Mouse (Mus musculus) Patski (cell line): Measurements from ENCODE around the gene Syt12. TPM values are rescaled to one million over a fixed set of nuclear protein-coding genes. Genes with fewer than 3 reads are reported as not detected.

Experiments
- ATAC-seq: fragments of 100-300 bp; one replicate; pipeline ENCODE4 v1.8.0; 2021
- CTCF ChIA-PET: fragments of 350-600 bp; sonication (Branson Sonifier 250); formaldehyde crosslinking; loops from one replicate; lab custom pipeline; 2022; ENCODE audit warnings: inconsistent platforms; lab: Charles Lee
- POLR2A ChIA-PET: fragments of 350-600 bp; sonication (Branson Sonifier 250); formaldehyde crosslinking; loops from one replicate; lab custom pipeline; 2022; ENCODE audit warnings: antibody characterized with exemption, inconsistent platforms; lab: Charles Lee
- DNase-seq: peaks from one replicate; pipeline ENCODE4 v3.0.0-alpha.2; 2011; ENCODE audit warnings: low read depth, low spot score
- H3K27me3 ChIP-seq: fragments of 371-371 bp; one replicate; pipeline ENCODE4 v1.5.1; 2021
- CTCF ChIP-seq: fragments of 100-300 bp; IDR thresholded peaks from one replicate; pipeline ENCODE4 v1.5.1; 2021
- in situ Hi-C: fragments of 300-500 bp; cut with MboI; formaldehyde crosslinking; loops from 3 replicates; pipeline ENCODE4 v1.11.1; 2018; ENCODE audit warnings: low pct_unique_long_range_greater_than_20kb, mixed read lengths
- polyA plus RNA-seq: library from polyadenylated mRNA; unstranded; gene quantifications from one replicate; pipeline ENCODE4 v1.2.3, GENCODE M21; 2021

Gene Syt12
- polyA plus RNA-seq, 1 experiment from 2014 or later: 25.2 TPM

DNA sequence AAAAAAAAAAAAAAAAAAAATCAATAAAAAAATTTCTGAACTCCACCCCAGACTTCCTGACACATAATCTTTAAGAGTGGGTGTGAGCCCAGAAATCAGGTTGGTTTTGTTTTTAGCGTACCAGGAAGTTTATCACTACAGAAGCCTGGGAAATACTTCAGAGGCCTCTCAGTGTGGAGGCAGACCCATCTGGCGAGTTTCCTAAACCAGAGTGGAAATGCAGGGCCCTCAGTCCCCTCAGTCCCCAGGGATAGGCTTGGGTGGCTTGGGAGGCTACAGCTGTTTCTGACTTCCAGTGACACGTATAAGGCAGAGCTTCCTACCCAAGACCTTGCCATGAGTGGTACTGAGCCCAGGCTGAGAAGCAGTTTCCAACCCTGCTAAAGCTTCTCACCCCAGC is 30.5 kb upstream of the Syt12 start:
- no peaks in the 10 kb centered on the region for H3K27me3 ChIP-seq
- ChIA-PET POLR2A (interaction anchor here (0.6 kb wide), 1 partner anchor 455 kb away, joined by 3 read pairs; the partner anchor contains the start of gene Mrpl11), CTCF (no interaction called here)
- no peak for DNase-seq
- TF ChIP-seq CTCF: no peak
- in situ Hi-C loops: no loop called here
- ATAC-seq: no peak

- TF ChIP-seq CTCF: no peak
- ChIA-PET POLR2A (no interaction called here), CTCF (no interaction called here)
- in situ Hi-C loops: no loop called here
- DNase-seq: no peak
- no peak for ATAC-seq
- no peaks in the 10 kb centered on the region for H3K27me3 ChIP-seq
These were observed 27.6 kb upstream of the Syt12 start for GRCm38 (mm10) chr19:4504830-4505229.

DNA sequence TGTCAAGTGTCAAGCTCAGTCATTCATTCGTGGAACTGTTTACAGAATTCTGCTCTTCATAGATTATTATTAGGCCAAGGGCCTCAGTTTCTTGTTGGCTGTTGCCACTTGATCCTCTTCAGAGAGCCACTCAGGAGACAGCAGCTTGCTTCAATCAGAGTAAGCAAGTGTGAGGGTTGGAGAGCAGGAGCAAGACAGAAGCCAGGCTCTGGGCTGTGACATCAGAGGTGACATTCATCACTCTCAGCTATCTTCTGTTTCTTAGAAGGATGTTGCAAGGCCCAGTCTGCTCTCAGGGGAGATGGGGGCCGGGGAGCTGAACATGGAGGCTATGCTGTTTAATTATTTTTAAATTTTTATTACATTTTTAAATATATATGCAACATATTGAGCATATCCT is 25.5 kb upstream of the Syt12 start:
- ChIA-PET CTCF (interaction anchor here (1.0 kb wide), 1 partner anchor 125 kb away, joined by 3 read pairs; no protein-coding TSS in a partner anchor), POLR2A (interaction anchor here (0.6 kb wide), 1 partner anchor 230 kb away, joined by 3 read pairs; no protein-coding TSS in a partner anchor)
- no peak for DNase-seq
- no peaks in the 10 kb centered on the region for H3K27me3 ChIP-seq
- in situ Hi-C loops: no loop called here
- TF ChIP-seq CTCF: no peak
- ATAC-seq: no peak

DNA sequence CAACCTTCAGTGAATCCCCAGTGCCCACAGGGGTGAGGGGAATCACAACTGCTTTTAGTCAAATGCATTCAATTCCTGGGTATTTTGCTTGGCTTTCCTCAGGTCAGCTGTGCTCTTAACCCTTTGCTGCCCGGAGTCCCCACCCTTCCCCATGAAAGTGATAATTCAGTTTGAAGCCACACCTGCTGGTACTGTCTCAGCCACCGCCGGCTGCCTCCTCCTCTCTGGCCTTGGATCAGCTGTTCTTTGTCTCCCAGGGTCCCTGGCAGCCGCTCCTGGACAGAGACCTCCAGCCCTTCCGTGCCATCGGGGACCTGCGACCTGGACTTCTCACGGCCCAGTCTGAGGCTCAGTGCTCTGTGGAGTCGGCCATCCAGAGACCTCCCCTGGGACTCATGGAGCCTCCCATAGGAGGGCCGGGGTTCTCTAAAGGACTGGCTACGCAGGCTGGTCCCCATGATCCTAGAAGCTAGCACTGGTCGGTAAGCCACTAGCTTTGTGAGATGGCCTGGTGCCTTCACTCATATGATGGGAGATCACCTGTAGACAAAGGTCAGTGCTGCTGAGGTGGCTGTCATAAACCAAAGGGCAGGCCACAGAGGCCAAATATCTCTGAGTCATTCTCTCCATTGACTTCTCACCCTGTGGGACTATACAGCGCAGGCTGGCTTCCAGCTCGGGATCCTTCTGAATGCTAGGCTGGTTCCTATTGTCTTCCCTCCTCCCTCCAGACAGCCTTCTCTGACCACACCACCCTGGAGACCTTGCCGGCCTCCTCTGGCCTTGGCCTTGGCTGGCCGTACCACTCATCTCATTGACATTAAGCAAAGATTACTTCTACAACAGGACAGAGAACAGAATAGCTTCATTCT is 21.1 kb upstream of the Syt12 start, which contains the start of gene 2010003K11Rik:
Gene 2010003K11Rik, minus strand, starts transcription at position 522 of the 872 bp plus-strand sequence.
- in situ Hi-C loops: loop anchor here (5.0 kb wide), 2 partner anchors 129 to 244 kb away; partner anchors contain the start of gene Rce1
- no peaks in the 10 kb centered on the region for H3K27me3 ChIP-seq
- CTCF ChIA-PET: interaction anchor here (0.7 to 2.6 kb wide), 15 partner anchors 12 to 245 kb away, joined by 3 to 9 read pairs (median 3); partner anchors contain the start of gene Rce1
- POLR2A ChIA-PET: interaction anchor here (0.9 kb wide), 1 partner anchor 9 kb away, joined by 3 read pairs; no protein-coding TSS in a partner anchor
- no peak for TF ChIP-seq CTCF
- ATAC-seq (no peak), DNase-seq (no peak)

GRCm38 (mm10) chr19:4497263-4497973 is 20.2 kb upstream of the Syt12 start:
- no peaks in the 10 kb centered on the region for H3K27me3 ChIP-seq
- ATAC-seq (peak; percentile 18), DNase-seq (no peak)
- ChIA-PET POLR2A (interaction anchor here (0.6 to 0.9 kb wide), 2 partner anchors 8 to 60 kb away, joined by 3 read pairs; no protein-coding TSS in a partner anchor), CTCF (interaction anchor here (0.7 to 2.6 kb wide), 15 partner anchors 18 to 246 kb away, joined by 3 to 9 read pairs (median 3); partner anchors contain the start of gene Rce1)
- peak; percentile 96 for TF ChIP-seq CTCF
- in situ Hi-C loops: loop anchor here (5.0 kb wide), 2 partner anchors 130 to 245 kb away; partner anchors contain the start of gene Rce1

GRCm38 (mm10) chr19:4496535-4497262 is 19.5 kb upstream of the Syt12 start:
- DNase-seq: no peak
- POLR2A ChIA-PET: interaction anchor here (0.5 kb wide), 1 partner anchor 63 kb away, joined by 3 read pairs; no protein-coding TSS in a partner anchor
- in situ Hi-C loops: loop anchor here (5.0 kb wide), 2 partner anchors 131 to 246 kb away; partner anchors contain the start of gene Rce1
- no peaks in the 10 kb centered on the region for H3K27me3 ChIP-seq
- CTCF ChIA-PET: interaction anchor here (1.0 to 2.6 kb wide), 9 partner anchors 17 to 247 kb away, joined by 3 to 9 read pairs (median 4); partner anchors contain the start of gene Rce1
- no peak for TF ChIP-seq CTCF
- no peak for ATAC-seq

- TF ChIP-seq CTCF: no peak
- ATAC-seq: no peak
- H3K27me3 ChIP-seq: no peaks in the 10 kb centered on the region
- in situ Hi-C loops: loop anchor here (5.0 kb wide), 2 partner anchors 131 to 246 kb away; partner anchors contain the start of gene Rce1
- DNase-seq: no peak
- ChIA-PET CTCF (interaction anchor here (1.0 to 2.6 kb wide), 4 partner anchors 18 to 131 kb away, joined by 3 to 9 read pairs (median 5); no protein-coding TSS in a partner anchor), POLR2A (interaction anchor here (0.8 kb wide), 1 partner anchor 218 kb away, joined by 4 read pairs; no protein-coding TSS in a partner anchor)
These were observed 18.6 kb upstream of the Syt12 start for GRCm38 (mm10) chr19:4495814-4496213.

- TF ChIP-seq CTCF: no peak
- DNase-seq: no peak
- POLR2A ChIA-PET: no interaction called here
These were observed 17.5 kb upstream of the Syt12 start for GRCm38 (mm10) chr19:4494707-4495106.

More at GRCm38 (mm10) chr19:4494707-4495106, 17.5 kb upstream of the Syt12 start:
- H3K27me3 ChIP-seq: no peaks in the 10 kb centered on the region
- CTCF ChIA-PET: interaction anchor here (1.9 kb wide), 1 partner anchor 132 kb away, joined by 6 read pairs; no protein-coding TSS in a partner anchor
- in situ Hi-C loops: loop anchor here (5.0 kb wide), 2 partner anchors 133 to 248 kb away; partner anchors contain the start of gene Rce1
- no peak for ATAC-seq
